Mouse (Mus musculus) T-cell, adult 66 days (primary cell): ENCODE data around the gene Tmem205. TPM values are rescaled to one million over a fixed set of nuclear protein-coding genes. Genes with fewer than 3 reads are reported as not detected.

ENCODE experiments used
- total RNA-seq, 2 experiments: library from RNA; stranded (reverse); gene quantifications; 3 replicates in 1 of 2; 4 replicates in 1 of 2; pipeline ENCODE4 v1.2.4; 2023

The Tmem205 gene
- total RNA-seq: under 1 TPM in 1 of 2 experiments, not detected in 1; 0.76 TPM

DNA sequence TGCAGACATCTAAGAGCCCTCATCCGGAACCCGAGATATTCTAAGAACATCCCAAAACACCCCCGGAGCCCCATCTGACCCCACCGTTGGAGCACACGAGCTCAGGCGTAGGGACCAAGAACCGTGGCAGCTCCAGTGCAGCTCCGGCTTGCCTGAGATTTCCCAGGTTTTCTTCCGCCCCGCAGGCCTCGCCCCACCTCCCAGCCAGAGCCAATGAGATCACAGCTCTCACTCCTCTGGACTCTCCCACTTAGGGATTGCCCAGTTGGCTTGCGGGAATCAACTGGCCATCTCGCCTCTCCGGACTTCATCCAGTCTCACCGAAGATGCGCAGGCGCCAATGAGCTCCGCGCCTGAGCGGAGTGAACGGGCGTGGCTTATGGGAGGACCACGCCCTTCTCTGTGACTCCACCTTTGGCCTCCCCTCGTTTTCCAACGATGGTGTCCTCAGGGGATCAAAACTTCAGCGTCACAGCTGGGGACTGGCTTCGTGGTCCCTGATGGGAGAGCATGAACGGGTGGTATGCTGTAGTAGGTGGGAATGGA, at the start of gene Tmem205, which contains the start of gene Ccdc159:
TSS of gene Tmem205 (minus strand) at position 349 of the 546 bp plus-strand sequence.
TSS of gene Ccdc159 (plus strand) at position 264 of the 546 bp plus-strand sequence.

DNA sequence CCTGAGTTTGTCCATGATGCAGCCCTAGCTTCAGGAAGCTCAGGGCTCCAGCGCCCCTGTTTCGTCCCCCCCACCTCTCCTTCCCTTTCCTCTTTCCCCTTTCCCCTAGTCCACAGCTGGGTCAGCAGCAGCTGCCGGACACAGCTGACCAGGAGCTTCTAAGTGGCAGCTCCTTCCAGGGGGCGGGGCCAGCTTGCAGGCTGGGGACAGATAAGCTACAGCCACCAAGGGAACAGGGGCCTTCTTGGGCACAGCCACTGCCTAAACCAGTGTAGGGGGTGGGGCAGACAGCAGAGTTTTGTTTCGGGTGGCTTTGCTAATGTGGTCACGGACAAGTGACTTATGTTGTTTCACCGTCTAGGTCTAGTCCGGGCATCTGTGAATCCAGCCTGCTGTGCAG, 36.1 kb upstream of the Tmem205 start, which contains the start of gene Epor:
TSS of gene Epor (minus strand) at position 90 of the 400 bp plus-strand sequence.

DNA sequence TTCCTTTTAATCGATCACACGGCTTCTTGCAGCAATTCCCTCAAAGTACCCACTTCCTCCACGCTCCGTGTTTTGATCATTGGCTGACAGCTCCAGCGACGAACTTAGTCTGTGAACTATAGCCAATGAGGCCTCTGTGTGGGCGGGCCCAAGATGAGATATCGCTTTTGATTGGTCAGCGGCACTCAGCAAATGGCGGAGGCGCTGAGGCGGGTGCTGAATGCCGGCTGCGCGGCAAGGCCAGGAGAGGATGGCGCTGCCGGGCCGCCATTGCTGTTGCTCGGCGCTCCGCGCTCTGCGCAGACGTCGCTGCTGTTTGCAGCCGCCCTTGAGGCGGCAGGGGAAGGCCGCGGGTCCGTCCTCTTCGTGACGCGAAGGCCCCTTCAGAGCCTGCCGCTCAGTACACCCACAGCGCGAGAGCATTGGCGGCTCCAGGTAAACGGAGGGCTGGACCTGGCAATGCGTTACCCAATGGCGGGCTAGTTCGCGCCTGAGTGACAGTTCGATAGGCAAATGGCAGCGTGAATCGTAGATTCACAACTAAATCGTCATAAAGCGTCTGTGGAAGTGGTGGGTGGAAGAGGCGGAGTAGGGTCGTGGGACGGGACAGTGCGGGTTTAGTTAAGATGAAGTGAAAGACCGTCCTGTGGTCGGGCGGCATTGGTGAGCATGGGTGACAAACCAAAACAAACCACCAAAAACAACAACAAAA, 28.4 kb upstream of the Tmem205 start, which contains the start of gene Swsap1:
TSS of gene Swsap1 (plus strand) at position 186 of the 712 bp plus-strand sequence.

DNA sequence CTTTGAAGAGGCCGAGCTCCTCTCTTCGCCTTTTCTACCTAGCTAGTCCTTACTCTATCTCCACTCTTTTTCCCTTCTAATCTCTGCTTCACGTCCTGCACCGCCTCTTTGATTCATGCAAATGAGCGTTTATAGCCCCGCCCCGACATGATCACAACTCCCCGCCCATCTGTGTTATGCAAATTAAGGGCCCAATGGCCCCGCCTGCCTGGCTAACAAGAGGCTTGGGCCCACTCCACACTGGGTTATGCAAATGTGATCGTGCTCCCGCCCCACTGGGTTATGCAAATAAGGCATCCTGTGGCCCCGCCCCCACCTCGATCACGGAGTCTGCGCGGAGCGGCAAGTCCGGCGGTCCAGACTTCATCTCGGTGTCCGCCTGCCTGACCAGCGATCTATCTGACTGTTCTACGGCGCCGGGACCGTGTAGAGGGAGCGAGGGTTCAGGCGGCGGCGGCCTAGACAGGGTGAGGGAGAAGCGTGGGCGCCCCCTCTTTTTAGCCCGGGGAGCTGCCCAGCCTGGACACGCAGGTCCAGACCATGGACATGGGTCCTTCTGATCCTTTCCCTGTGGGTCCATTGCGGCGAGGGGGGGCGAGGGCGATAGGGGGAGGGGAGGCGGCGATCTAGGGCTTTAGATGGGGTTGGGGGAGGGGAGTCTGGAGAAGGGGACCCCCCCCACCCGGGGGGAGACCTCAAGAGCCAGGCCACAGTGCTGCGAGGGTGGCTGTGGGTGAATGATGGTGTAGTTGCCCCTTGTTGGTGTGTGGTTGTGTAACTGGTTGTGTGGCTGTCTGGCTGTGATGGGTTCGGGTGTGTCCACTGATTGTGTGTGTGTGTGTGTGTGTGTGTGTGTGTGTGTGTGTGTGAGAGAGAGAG, 9.6 kb upstream of the Tmem205 start, which contains the start of gene Plppr2:
TSS of gene Plppr2 (plus strand) at position 342 of the 879 bp plus-strand sequence.

DNA sequence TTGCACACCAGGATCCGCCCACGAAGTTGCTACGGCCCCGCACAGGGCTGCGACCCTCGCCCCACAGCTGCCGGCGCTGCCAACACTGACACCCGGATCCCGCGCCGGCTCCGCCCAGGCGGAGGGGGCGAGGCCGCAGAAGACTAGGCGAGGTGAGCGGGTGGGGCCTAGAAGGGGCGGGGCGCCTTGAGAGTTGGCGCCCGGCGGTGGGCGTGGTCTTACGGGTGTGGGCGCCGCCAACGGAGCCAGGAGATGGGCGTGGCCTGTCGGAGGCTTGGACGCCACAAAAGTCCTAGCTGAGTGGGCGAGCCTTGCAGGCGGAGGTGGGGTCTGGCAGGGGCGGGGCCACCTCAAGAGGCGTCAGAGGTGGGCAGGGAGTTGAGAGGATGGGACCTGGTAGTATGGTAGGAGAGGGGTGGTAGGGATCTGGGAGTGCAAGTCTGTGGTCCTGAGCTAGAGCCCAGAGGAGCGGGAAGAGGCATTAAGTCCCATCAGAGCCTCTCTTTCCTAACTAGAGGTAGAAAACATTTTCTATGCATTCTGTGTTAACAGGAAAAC, 9.2 kb downstream of the Tmem205 start, which contains the start of gene Rab3d:
TSS of gene Rab3d (minus strand) at position 158 of the 558 bp plus-strand sequence.

Other genes starting within 250 kb of the Tmem205 start
- 10 to 100 TPM; 39.9 to 41.5 TPM for gene Ldlr, start 204.1 kb downstream of the Tmem205 start, total RNA-seq
- 1 to 10 TPM; 2.5 to 4.1 TPM for gene Spc24, start 167.3 kb downstream of the Tmem205 start, total RNA-seq
- under 1 TPM in 1 of 2 experiments, not detected in 1; 0.12 TPM for gene Kank2, start 128.8 kb downstream of the Tmem205 start, total RNA-seq
- not detected for gene Angptl8, start 92.0 kb downstream of the Tmem205 start, total RNA-seq
- gene Dock6, start 74.9 kb downstream of the Tmem205 start, total RNA-seq: 1 to 10 TPM; 6.9 to 7.4 TPM
- gene Rab3d, start 9.4 kb downstream of the Tmem205 start, total RNA-seq: 10 to 100 TPM; 11.4 to 13.6 TPM
- not detected for gene Ccdc159, start 85 bp downstream of the Tmem205 start, total RNA-seq
- under 1 TPM; 0.50 to 0.67 TPM for gene Plppr2, start 9.5 kb upstream of the Tmem205 start, total RNA-seq
- gene Swsap1, start 28.2 kb upstream of the Tmem205 start, total RNA-seq: 10 to 100 TPM in 1 of 2 experiments, 1 to 10 TPM in 1; 8.7 to 10.7 TPM
- gene Epor, start 36.0 kb upstream of the Tmem205 start, total RNA-seq: 1 to 10 TPM in 1 of 2 experiments, under 1 TPM in 1; 0.61 to 1.1 TPM
- not detected for gene Rgl3, start 61.9 kb upstream of the Tmem205 start, total RNA-seq
- gene Ccdc151, start 75.1 kb upstream of the Tmem205 start, total RNA-seq: not detected
- 10 to 100 TPM; 94.0 to 98.7 TPM for gene Prkcsh, start 75.2 kb upstream of the Tmem205 start, total RNA-seq
- gene Elavl3, start 124.5 kb upstream of the Tmem205 start, total RNA-seq: under 1 TPM in 1 of 2 experiments, not detected in 1; 0.27 TPM
- not detected for gene Gm49318, start 143.7 kb upstream of the Tmem205 start, total RNA-seq
- gene Zfp653, start 143.8 kb upstream of the Tmem205 start, total RNA-seq: 10 to 100 TPM; 29.3 to 34.7 TPM
- 10 to 100 TPM; 29.0 to 34.0 TPM for gene Ecsit, start 157.9 kb upstream of the Tmem205 start, total RNA-seq
- gene Cnn1, start 171.7 kb upstream of the Tmem205 start, total RNA-seq: not detected
- gene Elof1, start 189.6 kb upstream of the Tmem205 start, total RNA-seq: 10 to 100 TPM; 34.2 to 41.2 TPM
- 100 to 1,000 TPM; 194 to 244 TPM for gene Acp5, start 208.2 kb upstream of the Tmem205 start, total RNA-seq
- gene Pigyl, start 229.3 kb upstream of the Tmem205 start, total RNA-seq: 10 to 100 TPM; 13.8 to 19.1 TPM